Mouse (Mus musculus): Measurements from ENCODE around the gene Galnt11. TPM values are rescaled to one million over a fixed set of nuclear protein-coding genes. Genes with fewer than 3 reads are reported as not detected.

The Galnt11 gene
- polyA plus RNA-seq, 1 experiment from 2014 or later = 42.1 TPM

- H3K27ac ChIP-seq (ENCODE audit: low read depth) = no peak overlapping the region
- H3K4me2 ChIP-seq (ENCODE audit: low read length) = no peak overlapping the region
- DNase-seq (ENCODE audit: low spot score) = no peak
- no peak overlapping the region for H3K4me3 ChIP-seq (ENCODE audit: low read depth, low read length)
- no peaks in the 10 kb centered on the region for H3K4me1 ChIP-seq (replicated peaks; ENCODE audit: control insufficient read depth, insufficient read depth, low read length)
- no peak overlapping the region for H3K9ac ChIP-seq (ENCODE audit: low read length)
- no peak for ATAC-seq (replicated peaks; ENCODE audit: low FRiP score, low TSS enrichment, low read depth)
- 88% methylated on average over 4 of the region's 4 CpGs for WGBS
- H3K9me3 ChIP-seq (ENCODE audit: control insufficient read depth, low read length) = no peaks in the 10 kb centered on the region
- H3K27me3 ChIP-seq (replicated peaks; ENCODE audit: control insufficient read depth, insufficient read depth, low read length) = no peaks in the 10 kb centered on the region
- peaks cover 76% of the 10 kb centered on the region for H3K36me3 ChIP-seq (ENCODE audit: control insufficient read depth, insufficient read depth, low read length)
Measured at GRCm38 (mm10) chr5:25268258-25268888, 46.7 kb downstream of the Galnt11 start.

DNA sequence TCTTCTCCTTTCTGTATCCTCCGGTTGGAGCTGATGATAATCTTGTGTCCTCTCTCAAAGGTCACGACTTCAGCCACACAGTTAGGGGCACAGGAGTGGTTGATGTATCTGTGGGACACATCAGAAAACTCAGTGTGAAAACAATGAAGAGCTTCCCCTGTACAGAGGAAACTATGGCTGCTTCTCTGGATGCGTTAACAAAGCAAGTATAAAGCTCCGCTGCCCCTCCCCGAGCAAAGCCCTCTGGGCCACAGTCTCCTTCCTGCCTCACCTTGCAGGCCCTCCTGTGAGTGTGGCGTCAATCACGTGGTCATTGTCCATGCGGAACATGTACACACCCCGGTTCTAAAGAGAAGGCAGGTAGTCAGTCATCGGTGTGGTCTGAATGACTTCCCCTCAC, 53.9 kb downstream of the Galnt11 start:
- ATAC-seq (replicated peaks; ENCODE audit: low FRiP score, low TSS enrichment, low read depth) = no peak
- Histone ChIP-seq H3K4me2 (ENCODE audit: low read length) (no peak overlapping the region), H3K4me1 (replicated peaks; ENCODE audit: control insufficient read depth, insufficient read depth, low read length) (no peaks in the 10 kb centered on the region), H3K9me3 (ENCODE audit: control insufficient read depth, low read length) (no peaks in the 10 kb centered on the region), H3K4me3 (ENCODE audit: low read depth, low read length) (no peak overlapping the region), H3K36me3 (ENCODE audit: control insufficient read depth, insufficient read depth, low read length) (peaks cover 81% of the 10 kb centered on the region), H3K27me3 (replicated peaks; ENCODE audit: control insufficient read depth, insufficient read depth, low read length) (no peaks in the 10 kb centered on the region), H3K27ac (ENCODE audit: low read depth) (no peak overlapping the region), H3K9ac (ENCODE audit: low read length) (no peak overlapping the region)
- DNase-seq (ENCODE audit: low spot score) = no peak
- WGBS = 88% methylated on average over 10 of the region's 10 CpGs

DNA sequence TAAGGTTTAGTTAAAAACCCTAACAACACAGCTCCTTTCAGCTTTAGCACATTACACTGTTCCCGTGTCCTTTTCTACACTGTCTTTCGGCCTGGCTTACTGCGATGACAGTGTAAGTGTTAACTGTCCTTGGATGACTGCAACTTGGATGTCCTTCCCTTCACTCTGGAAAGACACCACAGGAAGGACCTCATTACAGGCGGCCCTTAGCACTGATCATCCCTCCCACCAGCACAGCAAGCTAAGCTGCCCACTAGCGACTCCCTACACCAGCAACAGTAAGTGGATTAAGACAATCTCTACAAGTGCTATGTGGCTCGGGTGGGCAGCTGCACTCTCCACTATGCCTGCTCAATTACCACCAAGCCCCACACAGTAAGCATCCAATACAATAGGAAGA, 54.7 kb downstream of the Galnt11 start:
- WGBS = 81% methylated on average over 6 of the region's 6 CpGs

DNA sequence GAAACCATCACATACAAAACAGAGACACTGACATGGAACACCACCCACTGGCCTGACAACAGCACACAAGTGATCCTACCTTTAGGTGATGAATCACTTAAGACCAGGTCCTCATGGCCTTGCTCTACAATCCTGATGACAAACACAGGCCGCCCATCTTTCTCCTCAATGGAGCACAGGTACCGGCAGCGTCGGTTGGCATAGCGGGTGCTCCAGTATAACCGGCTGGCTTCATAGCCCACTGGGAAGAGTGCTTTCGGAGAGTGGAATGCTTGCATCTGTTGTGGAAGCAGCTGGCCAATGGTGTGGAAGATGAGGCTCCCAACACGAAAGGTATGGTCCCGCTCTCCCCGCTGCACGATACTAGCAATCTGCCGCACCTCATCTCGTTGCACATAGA, 62.3 kb downstream of the Galnt11 start:
- DNase-seq (ENCODE audit: low spot score) (no peak), ATAC-seq (replicated peaks; ENCODE audit: low FRiP score, low TSS enrichment, low read depth) (no peak)
- H3K36me3 ChIP-seq (ENCODE audit: control insufficient read depth, insufficient read depth, low read length) = peaks cover 89% of the 10 kb centered on the region

More for the DNA sequence above, 54.7 kb downstream of the Galnt11 start:
- Histone ChIP-seq H3K36me3 (ENCODE audit: control insufficient read depth, insufficient read depth, low read length) (peaks cover 86% of the 10 kb centered on the region), H3K27me3 (replicated peaks; ENCODE audit: control insufficient read depth, insufficient read depth, low read length) (no peaks in the 10 kb centered on the region), H3K4me1 (replicated peaks; ENCODE audit: control insufficient read depth, insufficient read depth, low read length) (no peaks in the 10 kb centered on the region), H3K9me3 (ENCODE audit: control insufficient read depth, low read length) (no peaks in the 10 kb centered on the region), H3K4me2 (ENCODE audit: low read length) (no peak overlapping the region), H3K4me3 (ENCODE audit: low read depth, low read length) (no peak overlapping the region), H3K9ac (ENCODE audit: low read length) (no peak overlapping the region), H3K27ac (ENCODE audit: low read depth) (no peak overlapping the region)
- ATAC-seq (replicated peaks; ENCODE audit: low FRiP score, low TSS enrichment, low read depth) = no peak
- DNase-seq (ENCODE audit: low spot score) = no peak

DNA sequence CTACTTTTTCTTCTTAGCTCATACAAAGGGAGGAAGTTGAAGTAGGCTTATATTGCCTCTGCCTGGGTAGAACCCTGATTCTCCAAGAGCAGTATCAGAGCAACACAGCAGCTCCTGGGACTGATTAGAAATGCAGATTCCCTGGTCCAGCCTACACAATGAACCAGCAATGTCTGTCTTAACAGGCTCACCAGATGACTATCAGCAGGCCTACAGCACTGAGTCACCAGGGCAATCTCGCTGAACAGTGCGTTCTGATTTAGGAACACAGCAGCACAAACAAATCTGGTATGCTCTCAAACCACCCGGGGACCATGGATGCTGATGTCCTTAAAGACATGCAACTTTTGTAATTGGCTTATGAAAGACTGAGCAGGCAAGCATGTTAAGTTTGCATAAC, 75.1 kb downstream of the Galnt11 start:
- Histone ChIP-seq H3K27ac (ENCODE audit: low read depth) (no peak overlapping the region), H3K9ac (ENCODE audit: low read length) (no peak overlapping the region), H3K4me3 (ENCODE audit: low read depth, low read length) (no peak overlapping the region), H3K4me2 (ENCODE audit: low read length) (no peak overlapping the region), H3K9me3 (ENCODE audit: control insufficient read depth, low read length) (no peaks in the 10 kb centered on the region), H3K4me1 (replicated peaks; ENCODE audit: control insufficient read depth, insufficient read depth, low read length) (no peaks in the 10 kb centered on the region), H3K36me3 (ENCODE audit: control insufficient read depth, insufficient read depth, low read length) (peaks cover 46% of the 10 kb centered on the region), H3K27me3 (replicated peaks; ENCODE audit: control insufficient read depth, insufficient read depth, low read length) (no peaks in the 10 kb centered on the region)
- DNase-seq (ENCODE audit: low spot score) (no peak), ATAC-seq (replicated peaks; ENCODE audit: low FRiP score, low TSS enrichment, low read depth) (no peak)
- 72% methylated on average over 3 of the region's 3 CpGs for WGBS

More for the DNA sequence above, 62.3 kb downstream of the Galnt11 start:
- Histone ChIP-seq H3K27me3 (replicated peaks; ENCODE audit: control insufficient read depth, insufficient read depth, low read length) (no peaks in the 10 kb centered on the region), H3K4me3 (ENCODE audit: low read depth, low read length) (no peak overlapping the region), H3K27ac (ENCODE audit: low read depth) (no peak overlapping the region), H3K4me2 (ENCODE audit: low read length) (no peak overlapping the region), H3K9ac (ENCODE audit: low read length) (no peak overlapping the region), H3K4me1 (replicated peaks; ENCODE audit: control insufficient read depth, insufficient read depth, low read length) (no peaks in the 10 kb centered on the region), H3K9me3 (ENCODE audit: control insufficient read depth, low read length) (no peaks in the 10 kb centered on the region)
- 96% methylated on average over 13 of the region's 13 CpGs for WGBS

GRCm38 (mm10) chr5:25310226-25310625, 88.5 kb downstream of the Galnt11 start:
- Histone ChIP-seq H3K36me3 (ENCODE audit: control insufficient read depth, insufficient read depth, low read length) (peaks cover 54% of the 10 kb centered on the region), H3K4me1 (replicated peaks; ENCODE audit: control insufficient read depth, insufficient read depth, low read length) (no peaks in the 10 kb centered on the region), H3K9ac (ENCODE audit: low read length) (no peak overlapping the region), H3K4me2 (ENCODE audit: low read length) (no peak overlapping the region), H3K9me3 (ENCODE audit: control insufficient read depth, low read length) (no peaks in the 10 kb centered on the region), H3K27me3 (replicated peaks; ENCODE audit: control insufficient read depth, insufficient read depth, low read length) (no peaks in the 10 kb centered on the region), H3K4me3 (ENCODE audit: low read depth, low read length) (no peak overlapping the region), H3K27ac (ENCODE audit: low read depth) (no peak overlapping the region)
- no peak for DNase-seq (ENCODE audit: low spot score)
- 100% methylated on average over 2 of the region's 2 CpGs for WGBS
- ATAC-seq (replicated peaks; ENCODE audit: low FRiP score, low TSS enrichment, low read depth) = no peak

GRCm38 (mm10) chr5:25313881-25314280, 92.2 kb downstream of the Galnt11 start:
- no peaks in the 10 kb centered on the region for H3K9me3 ChIP-seq (ENCODE audit: control insufficient read depth, low read length)
- DNase-seq (ENCODE audit: low spot score) (no peak), ATAC-seq (replicated peaks; ENCODE audit: low FRiP score, low TSS enrichment, low read depth) (no peak)
- no peak overlapping the region for H3K27ac ChIP-seq (ENCODE audit: low read depth)
- H3K4me2 ChIP-seq (ENCODE audit: low read length) = no peak overlapping the region
- no peaks in the 10 kb centered on the region for H3K4me1 ChIP-seq (replicated peaks; ENCODE audit: control insufficient read depth, insufficient read depth, low read length)
- no peak overlapping the region for H3K9ac ChIP-seq (ENCODE audit: low read length)
- no peaks in the 10 kb centered on the region for H3K27me3 ChIP-seq (replicated peaks; ENCODE audit: control insufficient read depth, insufficient read depth, low read length)
- no peak overlapping the region for H3K4me3 ChIP-seq (ENCODE audit: low read depth, low read length)
- H3K36me3 ChIP-seq (ENCODE audit: control insufficient read depth, insufficient read depth, low read length) = peaks cover 67% of the 10 kb centered on the region
- 79% methylated on average over 6 of the region's 6 CpGs for WGBS

Other genes starting within 250 kb of the Galnt11 start
- gene Prkag2, start 121.3 kb upstream of the Galnt11 start, polyA plus RNA-seq (2014; fragmentation: Nextera tagmentation; extraction: Ambion mirVana) = 52.1 and 54.0 TPM in 2 replicates
- gene Galntl5, start 40.4 kb upstream of the Galnt11 start, polyA plus RNA-seq (2014; fragmentation: Nextera tagmentation; extraction: Ambion mirVana) = not detected in 2 replicates
- not detected in 2 replicates for gene E130116L18Rik, start 1.2 kb downstream of the Galnt11 start, polyA plus RNA-seq (2014; fragmentation: Nextera tagmentation; extraction: Ambion mirVana)